Comparison of ENCODE assay signal across 12 mouse cellular contexts in genomic region chr11:101433396-101433795, GRCm38 (mm10). TPM values are rescaled to one million over a fixed set of nuclear protein-coding genes. Genes with fewer than 3 reads are reported as not detected.
DNase-seq lines count a peak whose midpoint lies in the region.
"Had no signal": no experiment of that assay in that cellular context is flagged by ENCODE, and none has a peak within 500 bp of the region (broad histone marks: within the 10 kb centered on the region; RNA-seq: fewer than 3 reads in every experiment).

No protein-coding gene starts in this region.

- peak; percentile 18 for DNase-seq in adrenal gland, postnatal 10 days
- no peak for DNase-seq in adrenal gland, adult 8-10 months
- peak; percentile 52 for DNase-seq in ovary, adult 18-20 months (ENCODE audit: low spot score)
- DNase-seq in ovary, postnatal 10 days (ENCODE audit: low spot score): no peak
- DNase-seq in cerebellum, adult 9-10 months: peak; percentile 65
- DNase-seq in lung, postnatal 25 days (ENCODE audit: low spot score): no peak
- DNase-seq in urinary bladder, postnatal 36 days (ENCODE audit: low spot score in 2 of 2): no peak
- DNase-seq in heart, adult 18-20 months: no peak
- DNase-seq: kidney, adult 18-20 months; layer of hippocampus, adult 9-11 months; thymus, postnatal 36 days had no signal

RNA-seq across cellular contexts. Expression of gene Ptges3l, which starts 8.3 kb away (rescaled TPM):
- 1 to 10 TPM; 5.6 to 9.5 TPM for total RNA-seq in adrenal gland, postnatal 10 days (2021)
- 1 to 10 TPM; 3.5 to 8.7 (median 6.0) TPM for total RNA-seq in adrenal gland, adult 8-10 months (2022)
- 10 to 100 TPM; 52.7 to 61.5 TPM for total RNA-seq in heart, adult 18-20 months (2021)
- total RNA-seq: monocyte, adult 5-6 weeks had no signal

RNA-seq across cellular contexts. Expression of gene Rundc1, which starts 8.5 kb away (rescaled TPM):
- 10 to 100 TPM; 16.1 to 17.8 TPM for total RNA-seq in adrenal gland, postnatal 10 days (2021)
- total RNA-seq in adrenal gland, adult 8-10 months (2022): 10 to 100 TPM; 31.4 to 37.4 (median 33.0) TPM
- 10 to 100 TPM; 11.0 to 11.2 TPM for total RNA-seq in heart, adult 18-20 months (2021)

RNA-seq across cellular contexts. Expression of gene Rpl27, which starts 8.7 kb away (rescaled TPM):
- total RNA-seq in adrenal gland, postnatal 10 days (2021): 10 to 100 TPM; 75.5 to 92.7 TPM
- total RNA-seq in adrenal gland, adult 8-10 months (2022): 10 to 100 TPM; 48.6 to 99.3 (median 63.5) TPM
- total RNA-seq in heart, adult 18-20 months (2021): 10 to 100 TPM; 45.0 to 48.0 TPM

RNA-seq across cellular contexts. Expression of gene Gm27029, which starts 8.8 kb away (rescaled TPM):
- 1 to 10 TPM; 1.9 to 5.0 TPM for total RNA-seq in adrenal gland, postnatal 10 days (2021)
- 1 to 10 TPM; 1.7 to 8.4 (median 5.6) TPM for total RNA-seq in adrenal gland, adult 8-10 months (2022)
- total RNA-seq in heart, adult 18-20 months (2021): 10 to 100 TPM in 1 of 2 experiments, 1 to 10 TPM in 1; 6.0 to 10.3 TPM

RNA-seq across cellular contexts. Expression of gene Ifi35, which starts 14.8 kb away (rescaled TPM):
- 10 to 100 TPM; 23.0 to 24.9 TPM for total RNA-seq in adrenal gland, postnatal 10 days (2021)
- 10 to 100 TPM; 34.4 to 50.3 (median 46.5) TPM for total RNA-seq in adrenal gland, adult 8-10 months (2022)
- total RNA-seq in heart, adult 18-20 months (2021): 10 to 100 TPM; 14.0 to 16.2 TPM

Comparison
In these comparisons a context has a peak if more than half of its experiments do, and no peak if none do; other contexts are left out.
1. DNase-seq: peak in adrenal gland, postnatal 10 days (single experiment), ovary, adult 18-20 months (single experiment) and cerebellum, adult 9-10 months (single experiment); none in adrenal gland, adult 8-10 months (single experiment), ovary, postnatal 10 days (single experiment), lung, postnatal 25 days (single experiment), urinary bladder, postnatal 36 days (0 of 2) and heart, adult 18-20 months (0 of 2).
2. RNA of gene Ptges3l, which starts 8.3 kb away (total RNA-seq): 52.7 to 61.5 TPM in heart, adult 18-20 months; 5.6 to 9.5 TPM in adrenal gland, postnatal 10 days and 3.5 to 8.7 TPM in adrenal gland, adult 8-10 months; every median in the first group is over 4 times any median in the second.